Mouse (Mus musculus): ENCODE measurements at regions not wholly inside any gene's neighbourhood (a gene's known extent, or its start where the extent isn't known, plus 50 kb on each side); places are given as distances from the start of the nearest gene placed in this dataset.

DNA sequence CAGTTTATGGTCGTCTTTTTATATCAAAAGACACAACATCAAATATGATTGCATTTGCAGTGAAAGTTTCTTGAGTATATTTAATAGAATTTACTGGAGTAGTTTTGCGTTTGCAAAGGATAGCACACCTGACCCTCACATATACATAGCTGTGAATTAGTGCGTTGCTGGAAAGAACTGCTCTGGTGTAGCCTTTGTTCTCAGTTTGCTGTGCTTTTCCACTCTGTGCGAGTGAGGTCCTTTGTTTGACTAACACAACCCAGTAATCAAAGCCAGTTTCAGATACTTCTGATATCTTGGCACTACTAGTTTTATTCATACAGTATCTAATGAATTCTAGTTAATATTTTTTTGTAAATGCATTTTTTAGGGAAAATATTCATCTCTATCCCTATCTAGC, 84.7 kb downstream of the Trim52 start:
- Histone ChIP-seq H3K9ac (replicated peaks) (no peak overlapping the region), H3K4me1 (replicated peaks) (no peaks in the 10 kb centered on the region), H3K27ac (no peak overlapping the region), H3K4me3 (replicated peaks) (no peak overlapping the region), H3K36me3 (no peaks in the 10 kb centered on the region), H3K4me2 (no peak overlapping the region), H3K27me3 (no peaks in the 10 kb centered on the region), H3K9me3 (no peaks in the 10 kb centered on the region)
- WGBS: 70% methylated on average over 4 of the region's 4 CpGs
- ATAC-seq (ENCODE audit: insufficient number of reproducible peaks, insufficient read depth, low FRiP score, low TSS enrichment, low read depth): no peak

DNA sequence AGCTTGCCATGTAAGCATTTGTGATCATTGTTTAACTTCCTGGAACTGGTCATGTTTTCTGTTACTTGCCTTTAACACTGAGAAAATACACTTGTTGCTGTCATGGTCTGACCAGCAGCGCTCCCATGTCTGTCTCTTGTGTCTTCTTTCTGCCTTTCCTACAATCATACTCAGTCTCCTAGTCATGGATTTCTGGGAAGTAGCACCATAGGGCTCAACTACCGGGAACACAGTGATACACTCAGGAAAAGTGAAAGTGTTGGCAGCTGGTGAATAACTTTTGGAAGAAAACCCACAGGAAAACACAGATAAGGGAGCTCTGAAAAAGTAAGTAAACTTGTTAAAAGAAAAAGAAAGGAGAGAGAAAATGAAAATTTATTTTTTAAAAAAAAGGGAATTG, 87.6 kb downstream of the Trim52 start:
- Histone ChIP-seq H3K9me3 (no peaks in the 10 kb centered on the region), H3K27me3 (no peaks in the 10 kb centered on the region), H3K4me2 (no peak overlapping the region), H3K9ac (replicated peaks) (no peak overlapping the region), H3K36me3 (no peaks in the 10 kb centered on the region), H3K4me1 (replicated peaks) (no peaks in the 10 kb centered on the region), H3K27ac (no peak overlapping the region), H3K4me3 (replicated peaks) (no peak overlapping the region)
- no peak for ATAC-seq (ENCODE audit: insufficient number of reproducible peaks, insufficient read depth, low FRiP score, low TSS enrichment, low read depth)
- WGBS: 73% methylated on average over 2 of the region's 2 CpGs

DNA sequence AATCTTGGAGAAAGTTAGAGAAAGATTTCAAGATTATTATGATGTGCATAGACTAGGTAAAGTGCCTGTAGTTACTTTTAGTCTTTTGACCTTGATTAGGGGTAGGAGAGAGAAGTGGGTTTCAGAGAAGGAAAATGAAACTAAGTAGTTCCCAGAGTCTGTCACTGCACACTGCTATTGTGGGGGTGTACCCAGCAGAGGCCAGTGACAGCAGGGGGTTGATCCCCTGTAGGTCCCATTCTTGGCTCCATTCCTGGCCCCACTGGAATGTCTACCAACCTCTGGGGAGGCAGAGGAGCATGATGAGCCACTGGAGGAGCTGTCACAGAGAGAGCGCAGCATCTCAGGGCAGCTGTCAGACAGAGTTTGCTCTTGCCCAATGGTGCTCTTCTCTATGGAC, 88.1 kb downstream of the Trim52 start:
- Histone ChIP-seq H3K9ac (replicated peaks) (no peak overlapping the region), H3K4me3 (replicated peaks) (no peak overlapping the region), H3K4me2 (no peak overlapping the region), H3K4me1 (replicated peaks) (no peaks in the 10 kb centered on the region), H3K9me3 (no peaks in the 10 kb centered on the region), H3K36me3 (no peaks in the 10 kb centered on the region), H3K27me3 (no peaks in the 10 kb centered on the region), H3K27ac (no peak overlapping the region)
- WGBS: 91% methylated on average over 1 of the region's 1 CpGs
- no peak for ATAC-seq (ENCODE audit: insufficient number of reproducible peaks, insufficient read depth, low FRiP score, low TSS enrichment, low read depth)

DNA sequence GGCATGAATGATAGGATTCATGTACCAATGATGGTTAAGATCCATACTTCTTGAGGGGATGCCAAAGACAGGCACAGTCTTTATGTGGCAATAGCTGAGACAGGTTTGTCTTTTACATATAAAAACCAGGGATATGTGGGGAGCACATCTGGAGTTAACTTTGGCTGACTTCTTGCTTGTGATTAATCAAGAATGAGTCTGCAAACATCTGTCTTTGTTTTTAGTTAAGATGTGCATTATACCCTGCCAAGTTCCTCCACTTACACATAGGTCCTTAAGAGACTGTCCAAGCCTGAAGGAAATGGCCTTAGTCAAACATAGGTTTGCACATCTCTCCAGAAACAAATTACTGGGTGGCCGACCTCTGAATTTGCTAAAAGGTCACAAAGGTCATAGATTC, 91.8 kb downstream of the Trim52 start:
- ATAC-seq (ENCODE audit: insufficient number of reproducible peaks, insufficient read depth, low FRiP score, low TSS enrichment, low read depth): no peak
- no peak overlapping the region for H3K27ac ChIP-seq
- WGBS: 44% methylated on average over 1 of the region's 1 CpGs
- no peak overlapping the region for H3K4me2 ChIP-seq
- H3K9me3 ChIP-seq: no peaks in the 10 kb centered on the region
- H3K9ac ChIP-seq (replicated peaks): no peak overlapping the region
- H3K4me1 ChIP-seq (replicated peaks): no peaks in the 10 kb centered on the region
- no peaks in the 10 kb centered on the region for H3K36me3 ChIP-seq
- no peak overlapping the region for H3K4me3 ChIP-seq (replicated peaks)
- no peaks in the 10 kb centered on the region for H3K27me3 ChIP-seq

DNA sequence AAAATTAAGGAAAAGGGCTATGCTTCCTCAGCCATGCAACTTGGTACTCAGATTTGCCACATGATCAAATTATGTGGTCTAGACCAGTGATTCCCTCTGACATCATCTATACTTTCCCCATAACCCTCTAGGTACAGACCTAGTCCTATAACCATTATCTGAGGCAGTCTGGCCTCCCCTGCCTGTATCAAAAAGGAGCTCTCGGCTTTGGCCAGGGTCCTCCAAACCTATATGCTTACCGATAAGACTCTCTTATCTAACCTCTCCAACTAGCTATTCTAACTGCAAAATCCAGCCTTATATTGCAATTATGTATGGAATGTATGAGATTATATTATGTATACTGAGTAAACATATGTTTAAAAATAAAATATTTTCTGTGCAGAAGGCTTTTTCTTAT, 93.1 kb downstream of the Trim52 start:
- H3K4me3 ChIP-seq (replicated peaks): no peak overlapping the region
- no peaks in the 10 kb centered on the region for H3K36me3 ChIP-seq
- no peaks in the 10 kb centered on the region for H3K27me3 ChIP-seq
- H3K4me1 ChIP-seq (replicated peaks): no peaks in the 10 kb centered on the region
- H3K27ac ChIP-seq: no peak overlapping the region
- H3K9me3 ChIP-seq: no peaks in the 10 kb centered on the region
- H3K9ac ChIP-seq (replicated peaks): no peak overlapping the region
- 96% methylated on average over 2 of the region's 2 CpGs for WGBS
- no peak overlapping the region for H3K4me2 ChIP-seq
- no peak for ATAC-seq (ENCODE audit: insufficient number of reproducible peaks, insufficient read depth, low FRiP score, low TSS enrichment, low read depth)

DNA sequence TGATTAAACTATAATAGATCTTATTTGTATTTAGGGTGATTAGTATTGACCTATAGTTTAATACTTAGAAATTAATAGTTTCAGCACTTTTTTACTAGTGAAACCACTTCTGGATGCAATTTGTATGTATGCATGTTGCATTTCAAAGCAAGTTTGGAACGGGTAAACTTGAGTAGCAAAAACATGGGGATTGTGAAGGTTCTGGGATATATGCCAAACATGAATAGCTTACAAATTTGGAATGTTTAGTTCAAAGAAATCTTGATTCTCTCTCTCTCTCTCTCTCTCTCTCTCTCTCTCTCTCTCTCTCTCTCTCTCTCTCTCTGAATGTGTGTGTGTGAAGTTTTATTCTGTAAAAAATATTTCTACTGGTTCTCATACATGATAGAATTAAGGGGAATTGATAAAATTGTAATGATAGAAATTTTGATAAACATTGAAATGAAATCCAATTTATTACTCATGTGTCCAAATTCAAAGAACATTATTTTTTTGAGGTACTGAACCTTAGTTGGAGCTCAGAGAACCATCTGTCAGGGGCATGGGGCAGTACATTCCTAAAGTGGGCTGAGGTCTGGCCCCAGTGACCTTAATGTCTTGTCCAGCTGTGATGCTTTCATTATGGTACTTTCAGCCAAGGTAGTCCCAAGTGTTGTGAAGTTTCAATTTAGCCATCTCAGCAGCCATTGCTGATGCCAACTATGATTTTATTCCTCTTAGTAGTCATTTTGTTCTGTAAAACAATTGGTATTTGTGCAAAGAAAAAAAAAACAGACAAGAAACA, 93.7 kb downstream of the Trim52 start:
- Histone ChIP-seq H3K4me1 (replicated peaks) (no peaks in the 10 kb centered on the region), H3K27me3 (no peaks in the 10 kb centered on the region), H3K4me3 (replicated peaks) (no peak overlapping the region), H3K4me2 (no peak overlapping the region), H3K9me3 (no peaks in the 10 kb centered on the region), H3K36me3 (no peaks in the 10 kb centered on the region), H3K27ac (no peak overlapping the region), H3K9ac (replicated peaks) (no peak overlapping the region)
- ATAC-seq (ENCODE audit: insufficient number of reproducible peaks, insufficient read depth, low FRiP score, low TSS enrichment, low read depth): no peak
- WGBS: 74% methylated on average over 1 of the region's 1 CpGs

DNA sequence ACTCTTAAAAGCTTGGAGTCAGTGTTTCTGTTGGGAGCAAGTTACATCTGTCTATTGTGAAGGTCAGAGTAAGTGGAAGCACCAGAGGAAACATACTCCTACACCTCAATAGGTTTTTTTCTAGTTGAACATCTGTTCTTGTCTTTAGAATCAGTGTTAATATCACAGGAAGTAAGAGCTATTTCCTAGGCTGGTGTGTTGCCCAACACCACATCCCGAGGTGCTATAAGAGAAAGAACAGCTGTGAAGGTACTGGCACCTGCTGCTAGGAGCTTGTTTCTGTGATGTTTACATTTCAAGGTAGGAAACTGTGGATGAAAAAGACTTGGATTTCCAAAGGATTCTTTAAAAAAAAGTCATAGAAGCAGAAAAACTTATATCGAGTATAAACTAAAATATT, 105.1 kb downstream of the Trim52 start:
- Histone ChIP-seq H3K4me3 (replicated peaks) (no peak overlapping the region), H3K36me3 (no peaks in the 10 kb centered on the region), H3K9ac (replicated peaks) (no peak overlapping the region), H3K4me2 (no peak overlapping the region), H3K9me3 (no peaks in the 10 kb centered on the region), H3K27me3 (no peaks in the 10 kb centered on the region), H3K4me1 (replicated peaks) (no peaks in the 10 kb centered on the region), H3K27ac (no peak overlapping the region)
- no peak for ATAC-seq (ENCODE audit: insufficient number of reproducible peaks, insufficient read depth, low FRiP score, low TSS enrichment, low read depth)
- WGBS: 52% methylated on average over 2 of the region's 2 CpGs

DNA sequence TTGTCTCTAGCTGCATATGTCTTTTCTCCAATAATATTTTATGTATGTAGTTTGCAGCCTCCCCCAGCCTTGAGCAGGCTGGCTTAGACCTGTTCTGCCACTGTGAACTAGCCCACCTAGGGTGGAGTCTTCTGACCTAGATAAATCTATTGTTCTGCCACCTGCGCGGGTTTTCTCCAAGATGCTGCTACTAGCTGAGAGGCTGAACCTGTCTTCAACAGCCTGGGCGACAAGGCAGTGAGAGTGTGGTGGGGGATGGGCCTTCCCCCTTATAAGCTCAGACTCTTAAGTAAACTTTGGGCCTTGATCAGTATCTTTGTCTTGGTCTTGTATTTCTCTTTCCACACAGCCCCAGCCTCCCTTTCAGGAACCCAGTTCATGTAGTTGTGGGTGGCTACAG, 111.7 kb downstream of the Trim52 start:
- Histone ChIP-seq H3K4me1 (replicated peaks) (no peaks in the 10 kb centered on the region), H3K27me3 (no peaks in the 10 kb centered on the region), H3K9ac (replicated peaks) (no peak overlapping the region), H3K36me3 (no peaks in the 10 kb centered on the region), H3K9me3 (no peaks in the 10 kb centered on the region), H3K4me2 (no peak overlapping the region), H3K4me3 (replicated peaks) (no peak overlapping the region), H3K27ac (no peak overlapping the region)
- 85% methylated on average over 3 of the region's 3 CpGs for WGBS
- ATAC-seq (ENCODE audit: insufficient number of reproducible peaks, insufficient read depth, low FRiP score, low TSS enrichment, low read depth): no peak

DNA sequence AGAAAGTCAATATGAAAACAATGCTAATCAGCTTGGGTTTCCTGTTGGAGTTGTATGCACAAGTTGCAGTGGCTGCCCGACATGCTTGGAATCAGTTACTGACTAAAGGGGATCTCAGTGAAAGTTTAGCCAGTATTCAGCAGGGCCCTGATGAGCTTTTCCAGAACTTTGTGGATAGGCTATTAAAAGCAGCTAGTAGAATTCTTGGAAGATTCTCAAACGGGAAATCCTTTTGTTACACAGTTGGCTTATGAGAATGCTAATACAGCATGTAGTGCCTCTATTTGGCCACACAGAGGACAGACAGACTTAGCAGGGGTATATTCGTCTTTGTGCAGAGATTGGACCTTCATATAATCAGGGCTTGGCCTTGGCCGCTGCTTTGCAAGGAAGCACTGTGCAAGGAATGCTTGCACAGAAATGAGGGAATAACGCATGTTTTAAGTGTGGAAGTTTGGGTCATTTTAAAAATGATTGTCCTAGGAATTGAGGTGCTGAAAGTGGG, 113.3 kb downstream of the Trim52 start:
- no peaks in the 10 kb centered on the region for H3K36me3 ChIP-seq
- H3K4me2 ChIP-seq: no peak overlapping the region
- WGBS: 86% methylated on average over 5 of the region's 5 CpGs
- H3K4me3 ChIP-seq (replicated peaks): no peak overlapping the region
- no peaks in the 10 kb centered on the region for H3K4me1 ChIP-seq (replicated peaks)
- no peaks in the 10 kb centered on the region for H3K27me3 ChIP-seq
- H3K27ac ChIP-seq: no peak overlapping the region
- H3K9ac ChIP-seq (replicated peaks): no peak overlapping the region
- H3K9me3 ChIP-seq: no peaks in the 10 kb centered on the region
- no peak for ATAC-seq (ENCODE audit: insufficient number of reproducible peaks, insufficient read depth, low FRiP score, low TSS enrichment, low read depth)

DNA sequence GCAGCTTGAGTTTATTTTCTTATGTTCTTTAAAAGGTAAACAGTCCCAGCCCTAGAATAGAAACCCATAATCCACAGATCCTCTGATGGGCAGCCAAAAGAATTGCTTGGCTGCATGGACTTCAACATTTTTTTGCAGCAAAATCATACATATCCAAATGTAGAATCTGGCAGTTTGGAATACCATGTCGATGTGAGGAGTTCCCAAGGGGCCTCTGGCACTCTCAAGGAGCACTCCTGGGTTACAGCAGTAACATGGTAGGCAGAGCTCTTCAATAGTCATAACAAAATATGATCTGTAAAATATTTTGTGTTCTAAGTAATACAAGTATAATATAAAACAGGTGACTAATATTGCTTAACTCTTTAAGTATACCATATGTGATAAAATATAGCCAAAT, 119.4 kb downstream of the Trim52 start:
- H3K4me2 ChIP-seq: no peak overlapping the region
- H3K9me3 ChIP-seq: no peaks in the 10 kb centered on the region
- no peaks in the 10 kb centered on the region for H3K4me1 ChIP-seq (replicated peaks)
- WGBS: 64% methylated on average over 1 of the region's 1 CpGs
- H3K27me3 ChIP-seq: no peaks in the 10 kb centered on the region
- no peak overlapping the region for H3K9ac ChIP-seq (replicated peaks)
- no peak overlapping the region for H3K4me3 ChIP-seq (replicated peaks)
- no peak for ATAC-seq (ENCODE audit: insufficient number of reproducible peaks, insufficient read depth, low FRiP score, low TSS enrichment, low read depth)
- no peaks in the 10 kb centered on the region for H3K36me3 ChIP-seq
- H3K27ac ChIP-seq: no peak overlapping the region

DNA sequence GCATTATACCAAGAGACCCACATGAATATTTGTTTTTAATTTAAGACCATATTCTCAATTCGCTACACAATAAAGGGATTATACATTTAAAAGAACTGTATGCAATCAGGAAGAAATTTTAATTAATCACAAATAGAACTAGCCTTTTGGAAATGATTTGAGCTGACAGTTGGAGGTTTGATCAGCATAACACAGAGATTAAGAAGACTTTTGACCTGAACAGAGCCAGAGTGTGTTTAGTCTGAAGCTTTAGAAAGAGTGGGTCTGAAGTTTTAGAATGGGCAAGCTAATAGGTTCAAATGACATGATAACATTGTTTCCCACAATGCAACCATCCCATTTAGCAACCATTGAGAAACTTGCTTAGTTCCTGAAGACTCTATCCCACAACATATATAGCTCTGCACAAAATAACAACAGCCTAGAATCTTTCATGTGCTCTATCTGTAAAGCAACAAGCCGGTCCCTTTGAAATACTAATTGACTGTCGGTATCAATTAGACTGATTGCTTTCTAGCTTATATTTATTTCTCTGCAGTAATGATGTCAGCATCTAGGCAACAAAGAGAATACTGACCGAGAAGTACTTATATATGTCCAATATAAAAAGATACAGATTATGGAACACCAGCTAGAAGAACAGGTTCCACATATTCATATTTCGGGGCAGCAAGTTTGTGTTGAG, 135.9 kb downstream of the Trim52 start:
- Histone ChIP-seq H3K36me3 (no peaks in the 10 kb centered on the region), H3K9ac (replicated peaks) (no peak overlapping the region), H3K27ac (no peak overlapping the region), H3K4me2 (no peak overlapping the region), H3K4me3 (replicated peaks) (no peak overlapping the region), H3K27me3 (no peaks in the 10 kb centered on the region), H3K4me1 (replicated peaks) (no peaks in the 10 kb centered on the region), H3K9me3 (no peaks in the 10 kb centered on the region)
- ATAC-seq (ENCODE audit: insufficient number of reproducible peaks, insufficient read depth, low FRiP score, low TSS enrichment, low read depth): no peak
- 90% methylated on average over 5 of the region's 5 CpGs for WGBS

Data from limb, embryonic 12.5 days (tissue).